Mouse (Mus musculus): ENCODE measurements around the gene Mri1.

- TF ChIP-seq CTCF (IDR thresholded peaks at IDR 0.05; ENCODE audit: low read depth, low read length) (no peak), POLR2A (IDR thresholded peaks at IDR 0.05; ENCODE audit: insufficient read depth, low read length) (no peak)
These were observed 50.5 kb downstream of the Mri1 start for GRCm38 (mm10) chr8:84206666-84207065.
